Mouse (Mus musculus) limb, embryonic 13.5 days (tissue): ENCODE measurements around the gene Foxj2. TPM values are rescaled to one million over a fixed set of nuclear protein-coding genes. Genes with fewer than 3 reads are reported as not detected.

Experiments
- ATAC-seq: fragments of 200-750 bp; cut with Nextera tagmentation; 2 replicates; pipeline ENCODE4 v1.8.0; 2017; ENCODE audit warnings: low read depth, moderate number of reproducible peaks, moderate TSS enrichment; ENCODE audit not compliant: low FRiP score
- H3K27ac ChIP-seq: fragments of 300-500 bp; sonication (generic); 2 replicates; pipeline ENCODE4 v1.5.1; 2015; ENCODE audit warnings: inconsistent platforms, mild to moderate bottlenecking, moderate library complexity
- H3K27me3 ChIP-seq: fragments of 300-500 bp; sonication (generic); 2 replicates; pipeline ENCODE4 v1.6.1; 2015; ENCODE audit warnings: mild to moderate bottlenecking, inconsistent platforms
- H3K36me3 ChIP-seq: fragments of 300-500 bp; sonication (generic); 2 replicates; pipeline ENCODE4 v1.6.1; 2015; ENCODE audit warnings: inconsistent platforms, mild to moderate bottlenecking, moderate library complexity
- H3K4me1 ChIP-seq: fragments of 300-500 bp; sonication (generic); 2 replicates; pipeline ENCODE4 v1.6.1; 2015; ENCODE audit warnings: inconsistent platforms
- H3K4me2 ChIP-seq: fragments of 300-500 bp; sonication (generic); replicated peaks from 2 replicates; pipeline ENCODE4 v1.6.1; 2015; ENCODE audit warnings: inconsistent platforms, mild to moderate bottlenecking, moderate library complexity
- H3K4me3 ChIP-seq: fragments of 300-500 bp; sonication (generic); 2 replicates; pipeline ENCODE4 v1.5.1; 2015; ENCODE audit warnings: moderate library complexity, mild to moderate bottlenecking, inconsistent platforms
- H3K9ac ChIP-seq: fragments of 300-500 bp; sonication (generic); 2 replicates; pipeline ENCODE4 v1.6.1; 2015; ENCODE audit warnings: mild to moderate bottlenecking, inconsistent platforms
- H3K9me3 ChIP-seq: fragments of 300-500 bp; sonication (generic); 2 replicates; pipeline ENCODE4 v1.6.1; 2016; ENCODE audit warnings: inconsistent platforms
- WGBS: fragments of 180-500 bp; shearing (Covaris S2); methylation state at CpG from one replicate; pipeline ENCODE4 v1.1.7; 2015; 5-methylcytosine and 5-hydroxymethylcytosine counted together
- polyA plus RNA-seq: library from polyadenylated mRNA; unstranded; fragments of >200 nt; fragmentation: Nextera tagmentation; extraction: Ambion mirVana; gene quantifications from 2 replicates; pipeline ENCODE4 v1.2.1, GENCODE M21; 2015

Foxj2 gene
- polyA plus RNA-seq, 1 experiment from 2014 or later, result 7.1 TPM

DNA sequence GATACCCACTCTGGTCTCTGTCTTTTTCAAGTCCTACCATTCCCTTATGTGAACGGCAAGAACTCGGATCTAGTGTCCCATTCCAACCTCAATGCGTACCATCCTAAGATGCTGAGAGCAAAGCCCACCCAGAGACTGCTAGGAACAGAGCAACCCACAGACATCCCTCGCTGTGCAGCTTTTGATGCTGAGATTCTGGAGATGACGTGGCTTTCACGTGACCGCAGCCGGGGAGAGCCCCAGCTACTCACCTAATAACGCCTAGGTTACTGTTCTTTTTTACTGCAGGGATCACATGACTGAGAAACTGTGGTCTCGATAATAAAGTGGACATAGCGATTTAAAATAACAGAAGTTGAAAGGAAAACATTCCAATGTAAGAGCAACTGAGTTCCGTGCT, 34.8 kb downstream of the Foxj2 start:
- H3K4me2 ChIP-seq, result no peak overlapping the region
- no peak for ATAC-seq
- H3K27me3 ChIP-seq, result no peaks in the 10 kb centered on the region
- H3K27ac ChIP-seq, result no peak overlapping the region
- no peaks in the 10 kb centered on the region for H3K4me1 ChIP-seq
- H3K36me3 ChIP-seq, result no peaks in the 10 kb centered on the region
- H3K9ac ChIP-seq, result no peak overlapping the region
- H3K4me3 ChIP-seq, result no peak overlapping the region
- H3K9me3 ChIP-seq, result 0 out of 2 replicates have a peak, but pooled peaks cover 4% of the 10 kb centered on the region
- 79% methylated on average over 12 of the region's 12 CpGs for WGBS

DNA sequence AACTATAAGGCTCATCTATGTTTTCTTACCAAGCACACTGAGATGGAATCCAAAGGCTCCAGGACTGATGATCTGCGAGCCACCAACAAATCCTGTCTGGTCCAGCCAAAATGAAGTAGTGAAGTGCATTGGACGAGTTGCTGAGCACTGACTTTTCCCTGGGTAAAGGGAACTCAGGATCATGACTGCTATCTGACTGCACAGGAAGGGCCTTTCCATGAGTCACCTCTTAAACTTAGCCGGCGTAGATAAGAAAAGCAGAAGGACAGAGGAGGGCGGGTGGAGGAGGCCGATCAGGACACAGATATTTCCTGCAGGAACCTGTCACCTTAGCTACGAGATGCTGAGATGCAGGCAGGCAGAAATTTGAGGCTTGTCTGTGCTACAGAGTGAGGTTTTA, 36.2 kb downstream of the Foxj2 start, which contains the start of gene C3ar1:
TSS of gene C3ar1 (minus strand) at position 207 of the 400 bp plus-strand sequence.
- Histone ChIP-seq H3K27ac (no peak within 1 kb of the TSS), H3K4me2 (no peak within 1 kb of the TSS), H3K4me3 (no peak within 1 kb of the TSS), H3K9ac (no peak within 1 kb of the TSS), H3K36me3 (no peaks in the 10 kb centered on the region), H3K9me3 (0 out of 2 replicates have a peak, but pooled peaks cover 4% of the 10 kb centered on the region), H3K4me1 (no peaks in the 10 kb centered on the region), H3K27me3 (no peaks in the 10 kb centered on the region)
- 75% methylated on average over 7 of the region's 7 CpGs for WGBS
- ATAC-seq, result no peak

DNA sequence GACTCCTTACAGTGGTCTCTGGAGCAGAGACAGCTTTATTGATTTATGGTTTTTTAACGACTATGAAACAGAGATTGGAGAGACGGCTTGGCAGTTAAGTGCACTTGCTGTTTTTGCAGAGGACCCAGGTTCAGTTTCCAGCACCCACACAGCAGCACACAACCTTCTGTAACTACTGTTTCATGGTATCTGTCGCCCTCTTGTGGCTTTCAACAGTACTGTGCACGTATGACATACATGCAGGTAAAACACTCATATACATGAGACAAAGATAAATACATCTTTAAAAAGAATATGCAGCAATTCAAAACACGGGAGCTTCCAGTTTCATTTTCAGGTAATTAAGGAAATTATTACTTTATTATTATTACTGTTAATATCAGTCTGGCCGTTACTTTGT, 42.7 kb downstream of the Foxj2 start:
- no peak overlapping the region for H3K9ac ChIP-seq
- H3K9me3 ChIP-seq, result peaks cover 14% of the 10 kb centered on the region
- no peak overlapping the region for H3K4me2 ChIP-seq
- no peak for ATAC-seq
- H3K27me3 ChIP-seq, result no peaks in the 10 kb centered on the region
- 74% methylated on average over 6 of the region's 6 CpGs for WGBS
- H3K4me1 ChIP-seq, result no peaks in the 10 kb centered on the region
- H3K27ac ChIP-seq, result no peak overlapping the region
- H3K36me3 ChIP-seq, result no peaks in the 10 kb centered on the region
- no peak overlapping the region for H3K4me3 ChIP-seq

DNA sequence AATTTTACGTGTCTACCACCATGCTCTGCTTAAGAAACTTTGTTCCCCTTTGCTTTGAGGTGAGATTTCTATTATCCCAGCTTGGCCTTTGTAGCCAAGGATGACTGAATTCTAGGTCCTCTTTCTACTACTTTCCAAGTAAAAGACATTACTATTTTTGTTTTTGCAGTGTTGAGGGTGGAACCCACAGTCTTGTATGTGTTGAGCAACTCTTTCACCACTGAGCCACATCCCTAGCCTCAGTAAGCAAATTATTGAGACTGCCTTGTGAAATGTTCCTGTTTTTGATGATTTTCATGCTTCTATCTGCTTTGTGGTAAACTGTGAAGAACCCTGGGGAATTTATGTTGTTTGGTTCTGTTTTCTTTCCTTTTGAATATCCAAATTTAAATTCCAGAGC, 43.2 kb downstream of the Foxj2 start:
- no peak overlapping the region for H3K4me3 ChIP-seq
- H3K27ac ChIP-seq, result no peak overlapping the region
- ATAC-seq, result no peak
- no peaks in the 10 kb centered on the region for H3K4me1 ChIP-seq
- H3K27me3 ChIP-seq, result no peaks in the 10 kb centered on the region
- H3K9ac ChIP-seq, result no peak overlapping the region
- peaks cover 14% of the 10 kb centered on the region for H3K9me3 ChIP-seq
- no peak overlapping the region for H3K4me2 ChIP-seq
- H3K36me3 ChIP-seq, result no peaks in the 10 kb centered on the region
- 91% methylated on average over 1 of the region's 1 CpGs for WGBS

DNA sequence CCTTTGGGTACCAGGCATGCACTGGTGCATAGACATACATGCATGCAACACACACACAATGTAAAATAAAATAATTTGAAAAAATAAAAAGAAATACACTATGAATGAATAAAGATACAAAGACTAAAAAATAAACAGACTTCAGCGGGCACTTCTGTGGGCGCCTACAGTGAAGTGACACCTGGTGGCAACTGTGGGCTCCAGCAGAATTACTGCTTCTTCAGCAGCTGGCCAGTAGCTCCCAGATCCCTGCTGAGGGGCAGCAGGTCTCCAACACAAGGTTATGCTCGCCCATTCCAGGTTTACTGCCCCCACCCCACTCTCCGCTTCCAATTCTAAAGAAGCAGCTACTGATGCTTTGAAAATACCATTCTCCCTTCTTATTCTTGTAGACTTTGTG, 48.2 kb downstream of the Foxj2 start:
- no peak overlapping the region for H3K4me3 ChIP-seq
- no peaks in the 10 kb centered on the region for H3K36me3 ChIP-seq
- no peak overlapping the region for H3K27ac ChIP-seq
- no peak overlapping the region for H3K9ac ChIP-seq
- H3K9me3 ChIP-seq, result no peaks in the 10 kb centered on the region
- WGBS, result 55% methylated on average over 4 of the region's 4 CpGs
- H3K4me1 ChIP-seq, result no peaks in the 10 kb centered on the region
- no peak for ATAC-seq
- 0 out of 2 replicates have a peak, but pooled peaks cover 5% of the 10 kb centered on the region for H3K27me3 ChIP-seq
- no peak overlapping the region for H3K4me2 ChIP-seq

DNA sequence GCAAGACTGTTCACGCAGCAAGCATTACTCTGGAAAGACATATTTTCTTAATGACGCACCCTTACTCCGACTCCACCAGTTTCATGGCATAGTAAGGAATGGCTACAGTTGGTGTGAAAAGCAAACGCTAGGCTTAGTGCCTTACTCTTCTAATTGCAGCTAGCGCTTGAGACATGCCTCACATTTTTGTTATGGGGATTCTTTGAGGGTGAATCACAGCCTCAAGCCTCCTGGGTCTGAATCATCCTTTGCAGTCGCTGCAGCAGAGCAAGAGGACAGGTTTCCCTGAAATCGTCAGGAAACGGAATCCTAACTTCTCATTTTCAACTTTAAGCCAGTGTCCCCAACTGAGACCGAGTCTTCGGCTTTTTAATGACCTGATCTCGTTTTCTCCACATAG, 50.1 kb downstream of the Foxj2 start:
- 77% methylated on average over 11 of the region's 11 CpGs for WGBS
- no peak for ATAC-seq
- no peak overlapping the region for H3K27ac ChIP-seq
- H3K4me1 ChIP-seq, result no peaks in the 10 kb centered on the region
- no peak overlapping the region for H3K9ac ChIP-seq
- H3K4me3 ChIP-seq, result no peak overlapping the region
- 0 out of 2 replicates have a peak, but pooled peaks cover 5% of the 10 kb centered on the region for H3K27me3 ChIP-seq
- H3K36me3 ChIP-seq, result no peaks in the 10 kb centered on the region
- no peak overlapping the region for H3K4me2 ChIP-seq
- H3K9me3 ChIP-seq, result no peaks in the 10 kb centered on the region

DNA sequence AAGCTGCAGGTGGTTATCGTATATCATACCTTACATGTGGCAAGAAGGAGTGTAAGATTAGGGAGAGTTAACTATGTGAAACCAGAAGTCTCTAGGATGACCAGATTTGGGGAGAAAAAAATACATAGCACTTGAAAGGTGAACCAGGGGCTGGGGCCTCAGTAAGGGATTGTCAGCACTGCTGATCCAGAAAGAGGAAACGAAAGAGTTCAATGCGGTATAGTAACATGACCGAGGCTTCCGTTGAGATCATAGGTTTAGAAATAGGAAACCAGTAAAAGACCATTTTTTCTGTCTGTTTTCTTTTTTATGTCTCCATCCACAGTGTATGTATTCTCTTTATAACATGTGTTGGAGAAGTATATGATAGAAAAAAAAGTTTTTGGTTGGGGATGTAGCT, 53.1 kb downstream of the Foxj2 start:
- no peak overlapping the region for H3K9ac ChIP-seq
- H3K36me3 ChIP-seq, result peaks cover 13% of the 10 kb centered on the region
- peaks cover 16% of the 10 kb centered on the region for H3K4me1 ChIP-seq
- H3K4me2 ChIP-seq, result no peak overlapping the region
- no peak for ATAC-seq
- 0 out of 2 replicates have a peak, but pooled peaks cover 5% of the 10 kb centered on the region for H3K27me3 ChIP-seq
- no peak overlapping the region for H3K4me3 ChIP-seq
- no peaks in the 10 kb centered on the region for H3K9me3 ChIP-seq
- H3K27ac ChIP-seq, result no peak overlapping the region
- WGBS, result 96% methylated on average over 5 of the region's 5 CpGs

DNA sequence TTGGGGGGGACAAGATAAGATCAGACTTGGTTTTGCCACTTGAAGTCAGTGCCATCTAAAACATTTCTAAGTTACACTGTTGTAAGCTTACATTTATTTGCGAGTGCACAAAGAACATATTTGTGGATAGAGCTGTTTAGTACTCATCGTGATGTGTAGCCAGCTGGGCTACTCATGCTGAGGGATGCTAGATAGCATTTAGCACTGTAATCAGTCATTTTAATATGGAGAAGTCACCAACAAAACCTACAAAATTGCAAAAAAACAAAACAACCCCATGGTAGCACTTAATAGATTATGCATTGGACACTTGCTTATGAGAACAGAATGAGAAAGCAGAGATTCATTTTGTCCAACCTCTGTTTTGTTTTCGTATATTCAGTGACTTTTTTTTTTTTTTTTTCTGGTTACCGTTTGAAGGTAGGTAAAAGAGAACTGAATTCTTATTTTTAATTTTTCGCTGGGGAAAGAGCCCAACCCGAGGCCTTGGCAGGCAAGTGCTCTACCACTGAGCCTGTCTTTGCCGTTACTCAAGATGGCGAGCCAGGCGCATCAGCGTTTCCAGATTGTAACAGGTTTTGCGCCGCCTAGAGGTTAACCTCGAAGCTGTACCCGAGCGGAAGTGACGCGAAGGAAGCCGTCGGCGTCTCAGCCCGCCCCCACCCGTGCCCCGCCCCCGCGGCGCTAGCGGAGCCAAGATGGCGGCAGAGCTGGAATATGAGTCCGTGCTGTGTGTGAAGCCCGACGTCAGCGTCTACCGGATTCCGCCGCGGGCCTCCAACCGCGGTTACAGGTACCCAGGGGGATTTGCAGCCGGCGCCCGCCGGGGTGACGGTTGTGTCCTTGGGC, 54.4 kb downstream of the Foxj2 start, which contains the start of gene Necap1:
TSS of gene Necap1 (plus strand) at position 604 of the 849 bp plus-strand sequence.
- H3K9me3 ChIP-seq, result no peaks in the 10 kb centered on the region
- H3K27me3 ChIP-seq, result 0 out of 2 replicates have a peak, but pooled peaks cover 5% of the 10 kb centered on the region
- H3K4me1 ChIP-seq, result peaks cover 16% of the 10 kb centered on the region
- H3K27ac ChIP-seq, result peak within 1 kb of the TSS; percentile 86
- peak within 1 kb of the TSS; percentile 83 for H3K4me3 ChIP-seq
- ATAC-seq, result peak; percentile 96
- WGBS, result 7% methylated on average over 43 of the region's 43 CpGs
- peak within 1 kb of the TSS; percentile 87 for H3K9ac ChIP-seq
- H3K36me3 ChIP-seq, result peaks cover 25% of the 10 kb centered on the region
- H3K4me2 ChIP-seq, result peak within 1 kb of the TSS; percentile 67

DNA sequence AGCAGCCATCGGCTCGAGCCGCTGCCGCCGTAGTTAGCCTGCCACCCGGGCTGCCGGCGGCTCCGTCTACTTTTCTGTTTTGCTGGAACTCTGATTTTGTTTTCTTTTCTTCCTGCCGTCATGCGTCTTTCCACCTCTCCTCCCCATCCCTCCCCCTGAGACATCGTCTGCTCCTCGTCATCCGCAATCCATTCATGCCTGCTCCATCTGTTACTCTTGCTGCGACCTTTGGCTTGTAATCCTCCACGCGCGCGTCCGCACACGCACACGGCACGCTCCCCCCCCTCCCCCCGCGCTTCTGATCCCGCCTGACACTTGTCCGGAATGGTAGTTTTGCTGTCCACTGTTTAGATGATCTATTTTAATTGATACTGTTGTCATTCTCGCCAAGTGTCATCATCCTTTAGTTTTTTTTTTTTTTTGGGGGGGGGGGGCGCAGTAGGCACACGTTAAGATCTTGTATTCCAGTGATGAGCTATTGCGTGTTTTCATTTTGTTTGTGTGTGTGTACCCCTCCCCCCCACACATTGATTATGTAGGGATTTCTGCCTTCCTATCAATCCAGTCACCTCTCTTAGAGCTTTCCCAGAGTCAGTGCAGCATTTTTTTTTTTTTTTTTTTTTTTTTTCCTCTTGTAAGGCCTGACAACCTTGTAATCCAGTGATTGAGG, 55.1 kb downstream of the Foxj2 start:
- Histone ChIP-seq H3K9ac (peak overlapping the region; percentile 87), H3K4me1 (peaks cover 16% of the 10 kb centered on the region), H3K27me3 (0 out of 2 replicates have a peak, but pooled peaks cover 5% of the 10 kb centered on the region), H3K36me3 (peaks cover 33% of the 10 kb centered on the region), H3K4me2 (peak overlapping the region; percentile 67), H3K27ac (peak overlapping the region; percentile 86), H3K9me3 (no peaks in the 10 kb centered on the region), H3K4me3 (peak overlapping the region; percentile 83)
- ATAC-seq, result peak; percentile 69
- under 1% methylated on average over 31 of the region's 31 CpGs for WGBS

DNA sequence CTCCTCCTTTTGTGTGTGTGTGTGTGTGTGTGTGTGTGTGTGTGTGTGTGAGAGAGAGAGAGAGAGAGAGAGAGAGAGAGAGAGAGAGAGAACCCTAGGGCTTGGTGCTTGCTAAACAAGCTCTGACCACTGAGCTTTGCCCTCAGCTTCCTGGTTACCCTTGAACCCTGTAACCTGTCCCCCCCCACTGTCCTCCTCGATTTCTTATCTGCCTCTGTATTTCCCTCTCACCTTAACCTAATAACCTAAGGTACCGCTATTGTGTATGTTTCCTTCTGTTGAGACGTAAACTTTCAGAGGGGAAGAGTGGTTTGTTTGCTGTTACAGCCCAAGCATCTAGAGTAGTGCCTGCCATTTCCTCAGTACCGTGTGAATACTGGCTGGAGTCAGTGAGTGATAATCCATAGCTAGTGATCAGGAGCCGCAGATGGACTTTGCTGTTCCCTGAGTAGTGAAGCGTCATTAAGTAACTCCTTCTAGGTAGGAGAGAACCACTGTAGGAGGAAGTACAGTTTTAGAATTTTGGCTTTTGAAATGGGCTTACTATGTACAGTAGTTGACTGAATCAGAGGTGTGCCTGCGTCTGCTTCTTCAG, 59.5 kb downstream of the Foxj2 start:
- 93% methylated on average over 7 of the region's 7 CpGs for WGBS
- peaks cover 16% of the 10 kb centered on the region for H3K4me1 ChIP-seq
- H3K9me3 ChIP-seq, result no peaks in the 10 kb centered on the region
- no peak overlapping the region for H3K9ac ChIP-seq
- ATAC-seq, result no peak
- H3K27me3 ChIP-seq, result no peaks in the 10 kb centered on the region
- no peak overlapping the region for H3K4me2 ChIP-seq
- H3K36me3 ChIP-seq, result peaks cover 76% of the 10 kb centered on the region
- no peak overlapping the region for H3K27ac ChIP-seq
- no peak overlapping the region for H3K4me3 ChIP-seq

DNA sequence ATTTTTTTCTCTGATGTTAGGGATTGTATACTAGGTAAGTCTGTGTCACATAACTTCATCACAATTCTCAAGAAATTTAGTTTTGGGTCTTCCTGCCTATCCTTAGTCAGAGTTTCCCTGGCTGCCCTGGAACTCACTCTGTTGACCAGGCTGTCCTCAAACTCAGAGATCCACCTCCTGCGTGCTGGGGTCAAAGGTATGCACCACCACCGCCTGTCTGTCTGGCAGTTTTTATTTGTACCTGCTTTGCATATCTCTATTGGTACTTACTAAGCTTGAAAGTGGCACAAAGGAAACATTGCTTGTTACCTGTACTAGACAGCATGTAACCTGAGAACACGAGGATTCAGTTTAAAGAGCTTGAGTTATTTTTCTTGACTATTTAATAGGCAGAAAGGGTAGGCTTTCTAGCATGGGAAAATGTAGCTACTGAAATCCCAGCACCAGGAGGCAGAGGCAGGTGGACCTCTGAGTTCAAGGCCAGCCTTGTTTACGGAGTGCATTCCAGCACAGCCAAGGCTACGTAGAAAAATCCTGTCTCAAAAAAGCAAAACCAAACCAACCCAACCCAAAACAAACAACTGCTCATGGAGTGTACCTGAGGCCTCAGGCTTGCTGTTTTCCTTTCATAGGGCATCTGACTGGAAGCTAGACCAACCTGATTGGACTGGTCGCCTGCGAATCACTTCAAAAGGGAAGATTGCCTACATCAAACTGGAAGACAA, 60.2 kb downstream of the Foxj2 start:
- Histone ChIP-seq H3K27ac (no peak overlapping the region), H3K4me1 (peaks cover 16% of the 10 kb centered on the region), H3K9me3 (no peaks in the 10 kb centered on the region), H3K4me2 (no peak overlapping the region), H3K4me3 (no peak overlapping the region), H3K9ac (no peak overlapping the region), H3K27me3 (no peaks in the 10 kb centered on the region), H3K36me3 (peaks cover 83% of the 10 kb centered on the region)
- ATAC-seq, result no peak
- 90% methylated on average over 7 of the region's 7 CpGs for WGBS
